Mouse (Mus musculus): ENCODE results near the gene Entpd8. TPM values are rescaled to one million over a fixed set of nuclear protein-coding genes. Genes with fewer than 3 reads are reported as not detected.

The Entpd8 gene
- not detected for total RNA-seq (2021)
- long read RNA-seq, experiment 1, result 0 reads
- long read RNA-seq, experiment 2, result 0 reads

DNA sequence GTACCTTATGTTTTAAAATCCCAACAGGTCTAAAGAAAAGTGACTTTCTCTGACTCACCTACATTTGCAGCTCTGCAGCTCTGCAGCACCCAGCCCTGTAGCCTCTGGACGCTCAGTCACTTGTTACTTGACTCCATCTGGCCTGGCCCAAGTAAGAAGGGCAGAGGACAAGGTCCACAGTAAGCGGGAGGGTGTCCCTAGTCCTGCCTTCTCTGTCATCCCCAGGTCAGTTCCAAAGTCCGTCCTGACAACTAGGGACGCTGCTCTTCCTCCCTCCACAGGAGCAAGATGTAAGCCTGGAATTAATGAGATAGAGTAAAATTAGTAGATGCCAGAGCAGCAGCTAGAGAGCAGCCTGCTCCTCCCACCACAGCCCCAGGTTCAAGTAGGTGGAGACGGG, at the start of gene Entpd8:
Entpd8 (plus strand) TSS at position 229 of the 400 bp plus-strand sequence.
- intact Hi-C loops (cut with DNase I; ENCODE audit: low total_unique reads), result no loop called here

DNA sequence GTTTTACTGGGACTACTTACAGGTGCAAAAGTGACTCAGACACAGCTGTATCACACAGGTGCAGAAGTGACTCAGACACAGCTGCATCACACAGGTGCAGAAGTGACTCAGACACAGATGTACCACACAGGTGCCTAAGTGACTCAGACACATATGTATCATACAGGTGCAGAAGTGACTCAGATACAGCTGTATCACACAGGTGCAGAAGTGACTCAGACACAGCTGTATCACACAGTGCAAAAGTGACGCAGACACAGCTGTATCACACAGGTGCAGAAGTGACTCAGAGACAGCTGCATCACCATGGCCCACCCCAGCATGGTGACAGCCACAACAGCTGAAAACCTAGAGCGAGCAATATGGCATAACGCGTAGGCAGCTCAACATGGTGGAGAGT, 45.1 kb upstream of the Entpd8 start:
- intact Hi-C loops (cut with DNase I; ENCODE audit: low total_unique reads), result no loop called here

More for the DNA sequence above, at the start of gene Entpd8:
- no peak for DNase-seq

GRCm38 (mm10) chr2:25040089-25040488, 40.0 kb upstream of the Entpd8 start:
- DNase-seq, result no peak
- intact Hi-C loops (cut with DNase I; ENCODE audit: low total_unique reads), result no loop called here

More for the DNA sequence above, 45.1 kb upstream of the Entpd8 start:
- DNase-seq, result no peak

DNA sequence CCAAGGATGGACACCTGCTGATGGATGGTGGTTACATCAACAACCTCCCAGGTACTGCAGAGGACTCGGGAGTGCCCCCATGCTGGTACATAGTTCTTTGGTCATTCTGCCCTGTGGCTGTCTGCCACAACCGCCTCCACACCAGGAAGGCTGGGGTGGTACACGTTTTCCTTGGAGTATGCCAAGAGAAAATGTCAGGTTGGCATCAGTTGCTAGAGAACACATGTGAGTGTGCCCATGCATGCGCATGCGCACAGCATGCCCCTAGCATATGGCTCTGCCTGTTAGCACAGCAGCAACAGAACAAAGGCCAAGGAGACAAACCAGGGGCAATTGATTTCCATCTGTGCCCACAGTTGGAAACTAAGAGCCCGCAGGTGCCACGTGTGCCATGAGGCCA, 29.2 kb upstream of the Entpd8 start:
- no peak for DNase-seq
- intact Hi-C loops (cut with DNase I; ENCODE audit: low total_unique reads), result no loop called here

DNA sequence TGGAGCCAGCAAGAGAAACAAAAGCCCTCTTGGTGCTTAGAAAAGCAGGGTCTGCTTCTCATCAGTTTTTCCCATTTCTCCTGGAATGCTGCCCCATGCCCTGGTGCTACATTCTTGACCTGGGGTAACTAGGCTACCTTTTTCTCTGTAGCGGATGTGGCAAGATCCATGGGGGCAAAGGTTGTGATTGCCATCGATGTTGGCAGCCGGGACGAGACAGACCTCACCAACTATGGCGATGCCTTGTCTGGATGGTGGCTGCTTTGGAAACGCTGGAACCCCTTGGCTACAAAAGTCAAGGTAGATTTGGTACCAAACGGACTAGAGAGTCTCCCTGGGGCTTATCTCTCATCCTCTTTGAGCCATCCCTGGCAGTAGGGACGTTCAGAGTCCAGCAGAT, 28.7 kb upstream of the Entpd8 start:
- no peak for DNase-seq
- intact Hi-C loops (cut with DNase I; ENCODE audit: low total_unique reads), result no loop called here

DNA sequence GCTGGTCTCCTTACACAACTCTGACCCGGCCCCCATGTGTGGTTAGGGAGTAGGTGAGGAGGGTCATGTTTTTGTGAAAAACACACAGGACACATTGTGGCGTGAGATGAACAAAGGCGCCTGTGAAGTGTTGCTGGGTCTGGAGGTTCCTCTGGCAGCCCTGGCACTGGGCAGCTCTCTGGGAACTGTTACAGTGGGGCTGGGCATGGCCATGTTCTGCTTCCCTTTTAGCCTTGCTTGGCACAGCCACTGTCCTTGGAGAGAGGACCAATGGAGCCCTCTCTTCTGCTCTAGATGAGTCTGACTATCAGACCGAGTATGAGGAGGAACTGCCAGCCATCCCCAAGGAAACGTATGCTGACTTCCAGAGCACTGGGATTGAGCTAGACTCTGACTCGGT, 27.0 kb upstream of the Entpd8 start:
- no peak for DNase-seq
- intact Hi-C loops (cut with DNase I; ENCODE audit: low total_unique reads), result no loop called here

DNA sequence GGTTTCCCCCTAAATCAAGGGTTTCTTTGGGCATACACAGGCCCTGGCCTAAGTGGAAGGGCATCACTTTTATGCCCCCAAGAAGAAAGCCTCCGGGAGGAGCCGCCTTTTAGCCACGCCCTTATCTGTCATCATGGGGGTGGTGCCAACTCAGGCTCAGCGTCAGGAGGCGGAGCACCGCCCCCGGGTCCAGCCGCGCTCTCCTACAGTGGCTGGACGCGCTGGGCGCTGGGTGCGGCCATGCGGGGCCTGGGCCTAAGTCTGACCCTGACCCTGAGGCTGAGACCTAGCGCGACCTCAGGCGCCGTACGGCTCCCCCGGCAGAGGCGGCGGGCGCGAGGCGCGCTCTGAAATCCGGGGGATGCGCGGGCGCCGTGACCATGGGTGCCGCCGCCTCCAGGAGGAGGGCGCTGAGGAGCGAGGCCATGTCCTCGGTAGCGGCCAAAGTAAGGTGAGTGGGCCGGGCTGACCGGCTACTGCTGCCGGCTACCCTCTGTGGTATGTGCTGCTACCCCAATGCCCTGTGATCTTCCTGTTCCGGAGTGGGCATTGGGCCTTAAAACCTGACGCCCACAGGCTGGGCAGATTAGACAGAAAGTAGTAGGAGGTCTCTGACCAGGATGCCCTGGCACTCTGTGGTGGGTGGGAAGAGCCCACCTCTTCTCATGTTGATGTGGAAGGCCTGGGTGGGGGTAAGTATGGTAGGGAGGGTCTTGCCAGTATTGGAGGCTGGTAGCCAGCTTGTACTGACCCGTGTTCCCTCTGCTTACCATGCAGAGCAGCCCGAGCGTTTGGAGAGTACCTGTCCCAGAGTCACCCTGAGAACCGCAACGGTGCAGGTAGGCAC, 25.7 kb upstream of the Entpd8 start, which contains the start of gene Nsmf:
Nsmf (plus strand) TSS at position 135 of the 847 bp plus-strand sequence.
- peak; percentile 92 for DNase-seq
- intact Hi-C loops (cut with DNase I; ENCODE audit: low total_unique reads), result no loop called here

- intact Hi-C loops (cut with DNase I; ENCODE audit: low total_unique reads), result no loop called here
Observed at GRCm38 (mm10) chr2:25055068-25055405, 25.1 kb upstream of the Entpd8 start.

DNA sequence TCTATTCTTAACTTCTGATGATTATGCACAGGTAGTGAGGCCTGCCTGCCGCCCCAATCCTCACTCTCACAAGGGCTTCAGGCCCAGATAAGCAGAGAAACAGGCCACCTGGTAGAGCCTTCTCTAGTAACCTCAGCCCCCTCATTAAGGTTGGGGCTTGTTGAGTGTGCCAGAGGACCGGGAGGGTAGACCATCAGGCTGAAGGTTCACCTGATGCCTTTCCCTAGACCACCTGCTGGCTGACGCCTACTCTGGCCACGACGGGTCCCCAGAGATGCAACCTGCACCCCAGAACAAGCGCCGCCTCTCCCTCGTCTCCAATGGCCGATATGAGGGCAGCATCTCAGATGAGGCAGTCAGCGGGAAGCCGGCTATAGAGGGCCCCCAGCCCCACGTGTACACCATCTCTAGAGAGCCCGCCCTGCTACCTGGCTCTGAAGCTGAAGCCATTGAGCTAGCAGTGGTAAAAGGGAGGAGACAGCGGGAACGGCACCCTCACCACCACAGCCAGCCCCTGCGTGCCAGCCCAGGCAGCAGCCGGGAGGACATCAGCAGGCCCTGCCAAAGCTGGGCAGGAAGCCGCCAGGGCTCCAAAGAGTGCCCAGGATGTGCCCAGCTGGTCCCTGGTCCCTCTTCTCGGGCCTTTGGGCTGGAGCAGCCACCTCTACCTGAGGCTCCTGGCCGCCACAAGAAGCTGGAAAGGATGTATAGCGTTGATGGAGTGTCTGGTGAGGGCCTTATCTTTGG, 24.5 kb upstream of the Entpd8 start:
- intact Hi-C loops (cut with DNase I; ENCODE audit: low total_unique reads), result no loop called here
- no peak for DNase-seq

More at GRCm38 (mm10) chr2:25055068-25055405, 25.1 kb upstream of the Entpd8 start:
- no peak for DNase-seq

GRCm38 (mm10) chr2:25058926-25059325, 21.2 kb upstream of the Entpd8 start:
- DNase-seq, result no peak
- intact Hi-C loops (cut with DNase I; ENCODE audit: low total_unique reads), result no loop called here

- DNase-seq, result no peak
- intact Hi-C loops (cut with DNase I; ENCODE audit: low total_unique reads), result no loop called here
Observed at GRCm38 (mm10) chr2:25063523-25063922, 16.6 kb upstream of the Entpd8 start.

DNA sequence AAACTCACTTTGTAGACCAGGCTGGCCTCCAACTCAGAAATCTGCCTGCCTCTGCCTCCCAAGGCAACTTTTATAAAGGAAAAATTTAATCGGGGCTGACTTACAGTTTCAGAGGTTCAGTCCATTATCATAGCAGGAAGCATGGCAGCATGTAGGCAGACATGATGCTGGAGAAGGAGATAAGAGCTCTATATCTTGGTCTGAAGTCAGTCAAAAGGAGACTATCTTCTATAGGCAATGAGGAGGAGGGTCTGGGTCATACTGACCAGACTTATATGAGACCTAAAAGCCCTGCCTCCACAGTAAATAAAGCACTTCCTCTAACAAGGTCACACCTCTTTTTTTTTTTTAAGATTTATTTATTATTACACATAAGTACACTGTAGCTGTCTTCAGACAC, 15.8 kb upstream of the Entpd8 start:
- intact Hi-C loops (cut with DNase I; ENCODE audit: low total_unique reads), result no loop called here
- no peak for DNase-seq

- intact Hi-C loops (cut with DNase I; ENCODE audit: low total_unique reads), result no loop called here
- DNase-seq, result no peak
Observed at GRCm38 (mm10) chr2:25065537-25065936, 14.6 kb upstream of the Entpd8 start.

- no peak for DNase-seq
Observed at GRCm38 (mm10) chr2:25066552-25066951, 13.6 kb upstream of the Entpd8 start.

DNA sequence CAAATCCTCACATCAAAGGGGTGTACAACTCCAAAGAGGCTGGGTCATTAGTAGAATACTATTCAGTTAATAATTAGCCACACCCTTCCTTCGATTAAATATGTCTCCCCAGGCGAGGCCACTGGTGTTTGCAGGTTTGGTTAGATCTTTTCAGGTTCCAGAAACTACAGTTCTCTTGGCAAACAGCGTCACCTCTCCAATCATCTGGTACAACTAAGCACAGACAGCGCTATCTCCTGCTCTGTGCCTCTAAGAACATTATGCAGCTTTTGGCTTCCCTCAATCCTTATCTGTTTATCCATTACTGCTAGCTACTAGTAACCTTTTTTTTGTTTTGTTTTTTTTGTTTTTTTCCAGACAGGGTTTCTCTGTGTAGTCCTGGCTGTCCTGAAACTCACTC, 10.6 kb upstream of the Entpd8 start:
- DNase-seq, result no peak
- intact Hi-C loops (cut with DNase I; ENCODE audit: low total_unique reads), result no loop called here

More at GRCm38 (mm10) chr2:25066552-25066951, 13.6 kb upstream of the Entpd8 start:
- intact Hi-C loops (cut with DNase I; ENCODE audit: low total_unique reads), result no loop called here

DNA sequence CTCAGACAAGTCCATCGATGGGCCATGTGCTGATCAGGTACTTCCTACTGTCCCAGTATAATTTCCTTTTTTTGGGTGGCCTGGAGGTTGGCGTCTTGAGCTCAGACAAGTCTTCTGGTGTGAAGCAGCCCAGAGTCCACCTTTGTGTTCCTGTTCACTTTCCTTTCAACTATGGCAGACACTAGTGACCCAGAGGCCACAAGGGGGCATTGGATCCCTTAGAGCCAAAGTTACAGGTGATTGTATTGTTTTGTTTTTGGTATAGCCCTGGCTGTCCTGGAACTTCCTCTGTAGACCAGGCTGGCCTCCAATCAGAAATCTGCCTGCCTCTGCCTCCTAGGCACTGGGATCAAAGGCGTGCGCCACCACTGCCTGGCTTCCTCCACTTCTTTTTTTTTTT, 7.7 kb upstream of the Entpd8 start:
- no peak for DNase-seq
- intact Hi-C loops (cut with DNase I; ENCODE audit: low total_unique reads), result no loop called here

GRCm38 (mm10) chr2:25075506-25075905, 4.6 kb upstream of the Entpd8 start:
- intact Hi-C loops (cut with DNase I; ENCODE audit: low total_unique reads), result no loop called here
- peak; percentile 47 for DNase-seq

DNA sequence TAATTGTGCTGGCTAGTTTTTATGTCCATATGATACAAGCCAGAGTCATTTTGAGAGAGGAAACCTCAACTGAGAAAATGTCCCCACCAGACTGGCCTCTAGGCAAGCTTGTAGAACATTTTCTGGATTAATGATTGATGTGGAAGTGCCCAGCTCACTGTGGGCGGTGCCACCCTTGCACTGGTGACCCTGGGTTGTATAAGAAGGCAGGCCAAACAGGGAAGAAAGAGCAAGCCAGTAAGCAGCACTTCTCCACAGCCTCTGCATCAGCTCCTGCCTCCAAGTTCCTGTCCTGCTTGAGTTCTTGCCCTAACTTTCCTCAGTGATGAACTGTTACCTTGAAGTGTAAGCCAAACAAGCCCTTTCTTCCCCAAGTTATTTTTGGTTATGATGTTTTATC, 1.1 kb upstream of the Entpd8 start:
- intact Hi-C loops (cut with DNase I; ENCODE audit: low total_unique reads), result no loop called here
- no peak for DNase-seq

DNA sequence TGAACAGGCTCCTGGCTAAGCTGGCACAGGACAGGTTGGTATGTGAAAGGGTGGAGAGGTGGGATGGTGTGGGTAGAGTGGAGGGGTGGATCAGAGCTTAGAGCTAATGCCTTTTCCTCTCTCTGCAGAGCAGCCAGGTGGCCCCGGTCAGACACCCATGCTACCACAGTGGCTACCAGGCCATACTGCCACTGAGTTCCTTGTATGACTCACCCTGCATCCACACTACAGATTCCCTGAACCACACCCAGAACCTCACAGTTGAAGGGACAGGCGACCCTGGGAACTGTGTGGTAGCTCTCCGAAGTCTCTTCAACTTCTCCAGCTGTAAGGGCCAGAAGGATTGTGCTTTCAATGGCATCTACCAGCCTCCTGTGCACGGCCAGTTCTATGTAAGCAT, 3.6 kb downstream of the Entpd8 start:
- intact Hi-C loops (cut with DNase I; ENCODE audit: low total_unique reads), result no loop called here
- no peak for DNase-seq

GRCm38 (mm10) chr2:25085571-25085970, 5.5 kb downstream of the Entpd8 start:
- intact Hi-C loops (cut with DNase I; ENCODE audit: low total_unique reads), result no loop called here
- no peak for DNase-seq

DNA sequence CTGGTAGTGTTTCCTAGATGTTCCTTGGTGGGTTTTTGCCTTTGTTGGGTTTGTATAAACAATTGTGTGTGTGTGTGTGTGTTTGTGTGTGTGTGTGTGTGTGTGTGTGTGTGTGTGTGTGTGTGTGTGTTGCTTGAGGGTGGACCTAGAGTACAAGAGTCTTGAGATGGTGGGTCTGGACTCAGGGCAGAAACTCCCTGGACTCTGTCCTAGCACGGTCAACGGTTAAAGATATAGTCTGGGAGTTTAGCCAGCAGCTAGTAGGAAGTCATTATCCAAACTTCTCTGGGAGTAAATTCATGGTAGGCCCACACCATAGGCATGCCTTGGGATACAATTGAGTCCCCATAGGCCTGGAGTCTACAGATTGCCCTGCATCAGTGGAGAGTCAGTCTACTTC, 7.7 kb downstream of the Entpd8 start:
- no peak for DNase-seq
- intact Hi-C loops (cut with DNase I; ENCODE audit: low total_unique reads), result no loop called here
